ENCODE assay signal across 26 mouse cellular contexts in the genomic region with DNA sequence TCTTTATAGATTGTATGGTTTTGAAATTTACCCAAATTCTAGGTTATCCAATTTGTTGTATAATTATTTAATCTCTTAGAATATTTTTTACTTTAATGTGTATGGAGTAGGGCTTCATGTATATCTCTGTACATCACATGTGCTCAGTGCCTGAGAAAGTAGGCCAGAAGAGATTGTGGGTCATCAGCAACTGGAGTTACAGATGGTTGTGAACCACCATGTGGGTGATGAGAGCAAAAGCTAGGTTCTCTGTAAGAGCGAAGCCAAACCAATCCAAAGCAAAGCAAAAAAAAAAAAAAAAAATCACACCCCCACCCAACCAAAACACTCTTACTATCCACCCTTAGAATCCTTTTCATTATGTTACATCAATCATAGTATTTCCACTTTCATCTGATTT. TPM values are rescaled to one million over a fixed set of nuclear protein-coding genes. Genes with fewer than 3 reads are reported as not detected.
A peak's percentile ranks its signal among the peaks of the same experiment; 100 is the strongest.
DNase-seq lines count a peak whose midpoint lies in the region; ATAC-seq and TF ChIP-seq lines count a peak whose summit lies in the region.
"Had no signal": no experiment of that assay in that cellular context is flagged by ENCODE, and none has a peak within 500 bp of the region (broad histone marks: within the 10 kb centered on the region; RNA-seq: fewer than 3 reads in every experiment).

No protein-coding gene starts in this region.

- no peaks in the 10 kb centered on the region for H3K79me2 ChIP-seq in macrophage (ENCODE audit: inconsistent target)

- H3K9me3 ChIP-seq in liver, postnatal 0 days (ENCODE audit: low read length), result no peaks in the 10 kb centered on the region
- H3K9me3 ChIP-seq: embryonic facial prominence, embryonic 13.5 days; embryonic facial prominence, embryonic 15.5 days; forebrain, embryonic 10.5 days; forebrain, embryonic 12.5 days; G1E had no signal

- no peak for DNase-seq in frontal cortex, postnatal 10 days (ENCODE audit: low spot score in 2 of 2)
- DNase-seq in kidney, adult 8-10 months, result no peak
- no peak for DNase-seq in liver, postnatal 0 days
- DNase-seq: adrenal gland, adult 8-10 months; adrenal gland, postnatal 14 days; adrenal gland, postnatal 36 days; cerebellum, adult 11 months; cerebellum, adult 18-20 months; cerebellum, adult 8-10 months; cerebellum, adult 9-11 months; cerebellum, postnatal 14 days; cerebellum, postnatal 36 days; embryo, embryonic 11 days had no signal

- ATAC-seq in frontal cortex, adult (ENCODE audit: low TSS enrichment), result peak; percentile 93
- ATAC-seq in liver, postnatal 0 days, result no peak
- ATAC-seq: activated CD4-positive, CD25-positive, alpha-beta regulatory T cell, adult 4 months; forebrain, embryonic 14.5 days; forebrain, embryonic 16.5 days; Patski had no signal

- peak overlapping the region; percentile 41 for H3K27ac ChIP-seq in bone marrow macrophage, adult 2 months (ENCODE audit: insufficient read depth, low read depth, low read length)
- peak overlapping the region; percentile 86 for H3K27ac ChIP-seq in macrophage
- H3K27ac ChIP-seq in liver, postnatal 0 days (ENCODE audit: low read depth), result no peak overlapping the region
- H3K27ac ChIP-seq: embryonic facial prominence, embryonic 13.5 days; embryonic facial prominence, embryonic 15.5 days; forebrain, embryonic 10.5 days; forebrain, embryonic 12.5 days had no signal

- no peak for TF ChIP-seq CTCF in bone marrow macrophage, adult 2 months (IDR thresholded peaks at IDR 0.05; ENCODE audit: low read depth, low read length)
- no peak for TF ChIP-seq CTCF in liver, postnatal 0 days (IDR thresholded peaks at IDR 0.05; ENCODE audit: low read depth)

- no peak overlapping the region for H3K9ac ChIP-seq in liver, postnatal 0 days (replicated peaks)
- H3K9ac ChIP-seq: embryonic facial prominence, embryonic 13.5 days; embryonic facial prominence, embryonic 15.5 days; forebrain, embryonic 12.5 days had no signal

- peaks cover 28% of the 10 kb centered on the region for H3K4me1 ChIP-seq in bone marrow macrophage, adult 2 months (ENCODE audit: control insufficient read depth, insufficient read depth, low read length)
- no peaks in the 10 kb centered on the region for H3K4me1 ChIP-seq in liver, postnatal 0 days (ENCODE audit: insufficient read depth)
- H3K4me1 ChIP-seq: embryonic facial prominence, embryonic 13.5 days; embryonic facial prominence, embryonic 15.5 days; forebrain, embryonic 10.5 days; forebrain, embryonic 12.5 days had no signal

- H3K4me3 ChIP-seq in bone marrow macrophage, adult 2 months (ENCODE audit: insufficient read depth, low read length), result no peak overlapping the region
- H3K4me3 ChIP-seq in macrophage (ENCODE audit: inconsistent target), result no peak overlapping the region
- H3K4me3 ChIP-seq in liver, postnatal 0 days (ENCODE audit: low read depth, low read length), result no peak overlapping the region
- H3K4me3 ChIP-seq: embryonic facial prominence, embryonic 13.5 days; embryonic facial prominence, embryonic 15.5 days; erythroblast, embryonic 14.5 days; forebrain, embryonic 10.5 days; forebrain, embryonic 12.5 days had no signal

- H3K4me2 ChIP-seq in liver, postnatal 0 days (ENCODE audit: low read depth, low read length), result no peak overlapping the region
- H3K4me2 ChIP-seq: embryonic facial prominence, embryonic 13.5 days; embryonic facial prominence, embryonic 15.5 days; forebrain, embryonic 12.5 days had no signal

- H3K36me3 ChIP-seq in macrophage (ENCODE audit: inconsistent target), result no peaks in the 10 kb centered on the region
- H3K36me3 ChIP-seq in liver, postnatal 0 days (replicated peaks; ENCODE audit: insufficient read depth, low read length), result no peaks in the 10 kb centered on the region
- H3K36me3 ChIP-seq: embryonic facial prominence, embryonic 13.5 days; embryonic facial prominence, embryonic 15.5 days; forebrain, embryonic 10.5 days; forebrain, embryonic 12.5 days; G1E had no signal

- H3K27me3 ChIP-seq in liver, postnatal 0 days (ENCODE audit: insufficient read depth, low read length), result no peaks in the 10 kb centered on the region
- H3K27me3 ChIP-seq: embryonic facial prominence, embryonic 13.5 days; embryonic facial prominence, embryonic 15.5 days; forebrain, embryonic 12.5 days had no signal

- TF ChIP-seq POLR2A in bone marrow macrophage, adult 2 months (IDR thresholded peaks at IDR 0.05; ENCODE audit: borderline replicate concordance, low read depth, low read length), result no peak

- no peak for TF ChIP-seq EP300 in liver, postnatal 0 days (IDR thresholded peaks at IDR 0.05; ENCODE audit: low read depth)

- WGBS in macrophage (ENCODE audit: missing documents), result 83% methylated on average over 1 of the region's 1 CpGs
- WGBS in liver, postnatal 0 days (ENCODE audit: insufficient replicate concordance), result 82% methylated on average over 1 of the region's 1 CpGs

RNA-seq across cellular contexts. Expression of a gene that starts 19.7 kb away (rescaled TPM):
- polyA plus RNA-seq in bone marrow macrophage, adult 2 months (2012; ENCODE audit: insufficient read depth, insufficient read length, missing spikeins), result 113 and 149 TPM in 2 replicates
- 100 to 1,000 TPM in 8 of 26 experiments, 10 to 100 TPM in 18; 12.4 to 130 (median 71.7) TPM for total RNA-seq in macrophage (2018; cell fraction: chromatin; rRNA removed)
- 100 to 1,000 TPM in 4 of 26 experiments, 10 to 100 TPM in 22; 59.5 to 113 (median 80.3) TPM for total RNA-seq in macrophage (2018; cell fraction: cytosol; rRNA removed)
- total RNA-seq in macrophage (2018; cell fraction: nucleus; rRNA removed), result 100 to 1,000 TPM in 6 of 26 experiments, 10 to 100 TPM in 20; 28.4 to 122 (median 79.1) TPM
- polyA plus RNA-seq in macrophage (2018), result 27.8 to 97.5 TPM (median 94.7 TPM) in 3 replicates
- polyA plus RNA-seq in liver, postnatal 0 days (2015; fragmentation: Nextera tagmentation; extraction: Ambion mirVana), result 19.5 and 19.9 TPM in 2 replicates
